Mouse (Mus musculus) thymus, adult 2 months (tissue): ENCODE data around the gene Stoml1.

ENCODE experiments used
- CTCF ChIP-seq: fragments of 200-500 bp; IDR thresholded peaks from 2 replicates; pipeline ENCODE4 v1.5.1; 2012; ENCODE audit warnings: mild to moderate bottlenecking, control low read depth, low read length, moderate library complexity, borderline replicate concordance; ENCODE audit not compliant: control insufficient read depth, poor library complexity, insufficient read depth; ENCODE audit errors: extremely low read depth
- POLR2A ChIP-seq: fragments of 200-500 bp; IDR thresholded peaks from 2 replicates; pipeline ENCODE4 v1.6.1; 2012; ENCODE audit warnings: mild to moderate bottlenecking, low read length, control low read depth, moderate library complexity; ENCODE audit not compliant: control insufficient read depth, poor library complexity, insufficient read depth; ENCODE audit errors: extremely low read depth

GRCm38 (mm10) chr9:58305686-58306085 lies 52.7 kb downstream of the Stoml1 start:
- TF ChIP-seq CTCF (no peak), POLR2A (no peak)
